Mouse (Mus musculus) liver, adult 2 months (tissue): ENCODE data around the gene Aicda. TPM values are rescaled to one million over a fixed set of nuclear protein-coding genes. Genes with fewer than 3 reads are reported as not detected.
A peak's percentile ranks its signal among the peaks of the same experiment; 100 is the strongest.

Source experiments
- DNase-seq: peaks from one replicate; pipeline ENCODE4 v3.0.0-alpha.2; 2011; ENCODE audit warnings: low read depth, low spot score; ENCODE audit errors: extremely low read depth
- H3K27ac ChIP-seq: fragments of 200-500 bp; replicated peaks from 2 replicates; pipeline ENCODE4 v1.5.1; 2012; ENCODE audit warnings: low read depth, mild to moderate bottlenecking, control low read depth, inconsistent platforms, low read length; ENCODE audit not compliant: insufficient read depth
- H3K27me3 ChIP-seq: fragments of 200-500 bp; 2 replicates; pipeline ENCODE4 v1.6.1; 2012; ENCODE audit warnings: mild to moderate bottlenecking, moderate library complexity, low read length, inconsistent platforms; ENCODE audit not compliant: control insufficient read depth, insufficient read depth
- H3K36me3 ChIP-seq: fragments of 200-500 bp; 2 replicates; pipeline ENCODE4 v1.6.1; 2012; ENCODE audit warnings: low read length, inconsistent platforms; ENCODE audit not compliant: control insufficient read depth, insufficient read depth
- H3K4me1 ChIP-seq: fragments of 200-500 bp; 2 replicates; pipeline ENCODE4 v1.6.1; 2011; ENCODE audit warnings: low read length; ENCODE audit not compliant: control insufficient read depth, insufficient read depth
- H3K4me3 ChIP-seq: fragments of 200-500 bp; 2 replicates; pipeline ENCODE4 v1.5.1; 2011; ENCODE audit warnings: low read depth, mild to moderate bottlenecking, control low read depth, low read length, moderate library complexity; ENCODE audit not compliant: insufficient read depth
- H3K79me2 ChIP-seq: fragments of 200-500 bp; 2 replicates; pipeline ENCODE4 v1.6.1; 2012; ENCODE audit warnings: inconsistent platforms, mild to moderate bottlenecking, low read length, moderate library complexity; ENCODE audit not compliant: control insufficient read depth, insufficient read depth
- H3K9ac ChIP-seq: fragments of 200-500 bp; 2 replicates; pipeline ENCODE4 v1.6.1; 2012; ENCODE audit warnings: low read depth, mild to moderate bottlenecking, control low read depth, inconsistent platforms, low read length
- CTCF ChIP-seq: fragments of 200-500 bp; IDR thresholded peaks from 2 replicates; pipeline ENCODE4 v1.5.1; 2011; ENCODE audit warnings: low read depth, low read length, control low read depth
- POLR2A ChIP-seq: fragments of 200-500 bp; IDR thresholded peaks from 2 replicates; pipeline ENCODE4 v1.6.1; 2011; ENCODE audit warnings: low read length, control low read depth; ENCODE audit not compliant: insufficient read depth; ENCODE audit errors: extremely low read depth
- WGBS: fragments of 180-500 bp; shearing (Covaris S2); methylation state at CpG from one replicate; pipeline ENCODE4 v1.1.7; 2018; 5-methylcytosine and 5-hydroxymethylcytosine counted together
- polyA plus RNA-seq: library from polyadenylated mRNA; depleted of rRNA; stranded (reverse); fragments of >200 nt; gene quantifications from 2 replicates; pipeline ENCODE4 v1.2.3, GENCODE M21; 2012
- total RNA-seq: library from RNA; depleted of rRNA; stranded (reverse); fragments of >200 nt; gene quantifications from 2 replicates; pipeline ENCODE4 v1.2.3, GENCODE M21; 2014

The Aicda gene
- total and polyA plus RNA-seq, 2 experiments: not detected

DNA sequence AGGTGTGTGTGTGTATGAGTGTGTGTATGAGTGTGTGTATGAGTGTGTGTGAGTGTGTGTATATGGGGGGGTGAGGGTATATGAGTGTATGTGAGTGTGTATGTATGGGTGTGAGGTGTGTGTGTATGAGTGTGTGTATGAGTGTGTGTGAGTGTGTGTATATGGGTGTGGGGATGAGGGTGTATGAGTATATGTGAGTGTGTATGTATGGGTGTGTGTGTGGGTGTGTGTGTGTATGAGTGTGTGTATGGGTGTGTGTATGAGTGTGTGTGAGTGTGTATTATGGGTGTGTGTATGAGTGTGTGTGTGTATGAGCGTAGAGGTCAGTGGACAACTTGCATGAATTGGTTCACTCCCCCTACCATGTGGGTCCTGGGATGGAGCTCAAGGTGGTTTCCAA is 8.9 kb upstream of the Aicda start:
- H3K27ac ChIP-seq: no peak overlapping the region
- TF ChIP-seq CTCF (no peak), POLR2A (no peak)
- 93% methylated on average over 1 of the region's 1 CpGs for WGBS
- no peak overlapping the region for H3K4me3 ChIP-seq
- no peak for DNase-seq
- no peaks in the 10 kb centered on the region for H3K4me1 ChIP-seq
- H3K79me2 ChIP-seq: no peaks in the 10 kb centered on the region
- H3K36me3 ChIP-seq: no peaks in the 10 kb centered on the region
- H3K9ac ChIP-seq: no peak overlapping the region
- H3K27me3 ChIP-seq: no peaks in the 10 kb centered on the region

DNA sequence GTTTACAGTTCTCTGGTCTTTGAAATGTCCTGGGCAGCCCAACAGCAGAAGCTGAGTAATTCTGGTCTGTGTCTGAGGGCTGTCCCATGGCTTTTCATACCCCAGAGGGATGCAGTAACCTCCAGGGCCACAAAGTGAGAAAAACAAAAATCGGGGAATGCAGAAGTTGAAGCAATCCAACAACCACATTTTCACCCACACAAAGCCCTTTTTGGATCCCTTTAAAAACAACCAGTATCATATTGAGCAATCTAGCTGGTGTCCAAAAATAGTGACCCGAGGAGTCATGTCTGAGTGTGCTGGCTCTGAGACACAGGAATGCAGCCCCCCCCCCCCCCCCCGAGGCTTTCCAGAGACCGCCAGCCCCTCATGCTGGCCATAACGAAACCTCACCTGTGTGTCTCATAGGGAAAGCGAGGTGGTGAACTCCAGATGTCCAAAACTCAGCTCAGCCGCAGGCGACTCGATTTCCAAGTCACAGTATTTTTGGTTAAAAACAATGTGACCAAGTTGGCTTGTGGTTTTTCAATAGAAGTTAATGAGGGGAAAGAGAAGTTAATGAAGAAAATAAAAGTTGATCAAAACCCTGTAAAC is 8.2 kb upstream of the Aicda start:
- 74% methylated on average over 9 of the region's 9 CpGs for WGBS
- Histone ChIP-seq H3K9ac (no peak overlapping the region), H3K4me1 (no peaks in the 10 kb centered on the region), H3K4me3 (no peak overlapping the region), H3K36me3 (no peaks in the 10 kb centered on the region), H3K27me3 (no peaks in the 10 kb centered on the region), H3K79me2 (no peaks in the 10 kb centered on the region), H3K27ac (no peak overlapping the region)
- DNase-seq: no peak
- TF ChIP-seq POLR2A: no peak
- TF ChIP-seq CTCF: no peak

DNA sequence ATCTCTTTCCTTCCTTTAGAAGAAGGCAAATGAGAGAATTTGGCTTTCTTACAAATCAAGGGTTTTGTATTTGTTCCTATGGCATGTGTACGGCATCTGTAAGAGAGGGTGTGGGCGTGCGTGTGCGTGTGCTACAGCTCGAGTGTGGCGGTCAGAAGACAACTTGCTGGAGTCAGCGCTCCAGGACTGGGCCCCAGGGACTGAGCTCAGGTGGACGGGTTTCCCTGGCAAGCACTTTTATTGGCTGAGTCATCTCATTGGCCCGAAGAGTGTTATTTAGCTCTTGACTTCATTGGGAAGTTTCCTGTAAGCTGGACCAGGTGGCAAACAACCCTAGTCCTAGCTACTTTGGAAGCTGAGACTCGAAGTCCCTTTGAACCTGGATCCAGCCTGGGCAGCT is 7.7 kb upstream of the Aicda start:
- Histone ChIP-seq H3K4me3 (no peak overlapping the region), H3K36me3 (no peaks in the 10 kb centered on the region), H3K79me2 (no peaks in the 10 kb centered on the region), H3K27ac (no peak overlapping the region), H3K9ac (no peak overlapping the region), H3K4me1 (no peaks in the 10 kb centered on the region), H3K27me3 (no peaks in the 10 kb centered on the region)
- TF ChIP-seq POLR2A: no peak
- TF ChIP-seq CTCF: no peak
- no peak for DNase-seq
- 84% methylated on average over 10 of the region's 10 CpGs for WGBS

DNA sequence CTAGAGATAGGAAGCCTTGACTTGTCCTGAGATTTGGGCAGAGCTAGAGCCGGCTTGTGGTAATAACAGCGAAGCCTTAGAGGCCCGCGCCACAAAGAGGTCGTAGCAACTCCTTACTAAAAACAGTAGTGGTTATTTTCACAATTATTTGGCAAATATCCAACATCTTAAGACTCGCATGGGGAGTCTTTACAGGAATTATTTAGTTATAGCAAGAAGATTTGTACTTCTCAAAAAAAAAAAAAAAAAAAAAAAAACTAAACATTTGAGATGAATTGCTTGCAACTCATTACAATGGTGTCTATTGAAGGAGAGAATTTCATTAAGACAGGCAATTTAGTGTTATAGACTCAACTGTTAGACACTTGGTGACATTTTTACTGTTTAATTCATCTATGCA is 501 bp downstream of the Aicda start:
- Histone ChIP-seq H3K36me3 (no peaks in the 10 kb centered on the region), H3K9ac (no peak overlapping the region), H3K4me1 (no peaks in the 10 kb centered on the region), H3K79me2 (no peaks in the 10 kb centered on the region), H3K4me3 (no peak overlapping the region), H3K27me3 (no peaks in the 10 kb centered on the region), H3K27ac (no peak overlapping the region)
- WGBS: 83% methylated on average over 6 of the region's 6 CpGs
- DNase-seq: no peak
- TF ChIP-seq CTCF (no peak), POLR2A (no peak)

DNA sequence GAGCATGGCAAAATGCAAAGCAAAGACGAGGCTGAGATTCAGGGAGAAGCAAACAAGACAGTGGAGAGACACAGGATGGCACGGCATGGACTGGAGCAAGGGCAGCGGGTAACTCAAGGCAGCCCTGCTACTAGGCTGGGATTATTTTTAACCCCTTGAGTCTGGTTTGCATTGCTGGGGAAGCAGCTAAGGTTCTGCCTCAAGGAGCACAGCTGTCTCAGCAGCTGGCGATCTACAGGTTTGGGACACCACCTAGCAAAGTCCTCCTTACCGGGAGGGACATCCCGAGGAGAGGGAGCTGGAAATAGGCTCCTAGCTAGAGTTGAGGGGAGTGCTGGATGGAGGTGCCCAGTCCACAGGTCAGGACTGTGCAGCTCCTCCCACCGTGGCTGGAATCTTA is 1.7 kb downstream of the Aicda start:
- no peak for DNase-seq
- no peak overlapping the region for H3K27ac ChIP-seq
- no peaks in the 10 kb centered on the region for H3K36me3 ChIP-seq
- H3K79me2 ChIP-seq: no peaks in the 10 kb centered on the region
- H3K27me3 ChIP-seq: no peaks in the 10 kb centered on the region
- no peak for TF ChIP-seq POLR2A
- TF ChIP-seq CTCF: no peak
- WGBS: 30% methylated on average over 7 of the region's 7 CpGs
- no peaks in the 10 kb centered on the region; the same call in 1 of the 2 replicates for H3K4me1 ChIP-seq
- no peak overlapping the region for H3K9ac ChIP-seq
- H3K4me3 ChIP-seq: no peak overlapping the region

DNA sequence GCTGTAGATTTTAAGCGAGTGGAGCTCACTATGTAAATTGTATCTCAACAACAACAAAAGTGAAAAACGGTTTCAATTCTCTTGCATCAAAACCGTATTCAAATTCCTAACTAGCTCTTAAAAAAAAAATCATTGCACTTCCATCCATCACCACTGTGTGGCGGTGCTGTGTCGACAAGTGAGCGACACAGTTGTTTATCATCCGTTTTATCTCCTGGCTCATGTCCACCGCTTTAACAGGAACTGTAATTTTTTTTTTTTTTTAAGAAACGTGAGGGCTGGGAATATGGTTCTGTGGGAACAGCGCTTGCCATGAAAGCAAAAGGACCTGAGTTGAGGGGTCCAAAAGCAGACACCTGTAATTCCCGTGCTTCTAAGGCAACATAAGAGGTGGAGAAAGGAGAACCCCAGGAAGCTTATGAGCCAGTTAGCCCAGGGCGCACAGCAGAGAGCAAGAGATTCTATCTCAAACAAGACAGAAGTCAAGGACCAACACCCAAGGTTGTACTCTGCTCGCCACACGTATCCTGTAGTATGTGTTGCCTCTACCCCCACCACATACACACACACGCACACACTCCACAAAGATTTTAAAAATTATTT is 3.5 kb downstream of the Aicda start:
- H3K36me3 ChIP-seq: no peaks in the 10 kb centered on the region
- peak; percentile 64 for DNase-seq
- TF ChIP-seq CTCF (peak; percentile 72), POLR2A (no peak)
- H3K4me3 ChIP-seq: no peak overlapping the region
- H3K4me1 ChIP-seq: no peaks in the 10 kb centered on the region; the same call in 1 of the 2 replicates
- no peaks in the 10 kb centered on the region for H3K79me2 ChIP-seq
- WGBS: 25% methylated on average over 15 of the region's 15 CpGs
- no peak overlapping the region for H3K9ac ChIP-seq
- no peaks in the 10 kb centered on the region for H3K27me3 ChIP-seq
- no peak overlapping the region for H3K27ac ChIP-seq
